Mouse (Mus musculus) large intestine, adult 2 months (tissue): ENCODE data around the gene Zic3. TPM values are rescaled to one million over a fixed set of nuclear protein-coding genes. Genes with fewer than 3 reads are reported as not detected.

Experiments used
- DNase-seq: peaks from one replicate; pipeline ENCODE4 v3.0.0-alpha.2; 2012; ENCODE audit warnings: low read depth, low spot score
- WGBS: fragments of 180-500 bp; shearing (Covaris S2); methylation state at CpG from one replicate; pipeline ENCODE4 v1.1.7; 2018; 5-methylcytosine and 5-hydroxymethylcytosine counted together
- polyA plus RNA-seq: library from polyadenylated mRNA; depleted of rRNA; stranded (reverse); fragments of >200 nt; gene quantifications from 2 replicates; pipeline ENCODE4 v1.2.3, GENCODE M21; 2012

Zic3 gene
- polyA plus RNA-seq, 1 experiment: not detected

GRCm38 (mm10) chrX:58038061-58039007, 15.8 kb downstream of the Zic3 start:
- 21% methylated on average over 70 of the region's 70 CpGs for WGBS
- no peak for DNase-seq

- WGBS: 39% methylated on average over 4 of the region's 4 CpGs
- DNase-seq: no peak
These were observed 17.2 kb downstream of the Zic3 start for GRCm38 (mm10) chrX:58039703-58040102.

- 46% methylated on average over 3 of the region's 3 CpGs for WGBS
- no peak for DNase-seq
These were observed 19.4 kb downstream of the Zic3 start for GRCm38 (mm10) chrX:58041865-58042264.

DNA sequence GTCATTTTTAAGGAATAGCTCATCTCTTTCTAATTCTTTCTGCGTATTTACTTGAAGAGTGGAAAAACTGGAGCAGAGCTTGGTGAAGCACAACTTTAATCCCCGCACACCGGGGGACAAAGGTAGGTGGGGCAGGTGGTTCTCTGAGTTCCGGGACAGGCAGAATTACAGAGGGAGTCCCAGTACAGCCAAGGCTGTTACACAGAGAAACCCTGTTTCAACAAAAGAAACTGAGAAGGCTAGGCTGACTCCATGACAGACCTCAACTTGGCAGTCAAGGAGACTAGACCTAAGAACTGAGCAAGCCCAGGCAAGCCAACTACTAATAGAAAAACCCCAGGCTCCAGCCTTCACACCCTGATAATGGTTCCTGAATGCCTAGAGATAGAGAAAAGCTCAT, 20.0 kb downstream of the Zic3 start:
- 74% methylated on average over 4 of the region's 4 CpGs for WGBS
- no peak for DNase-seq
